ENCODE assay signal across 8 mouse cellular contexts in genomic region chr5:76565321-76565720, GRCm38 (mm10). TPM values are rescaled to one million over a fixed set of nuclear protein-coding genes. Genes with fewer than 3 reads are reported as not detected.
DNase-seq lines count a peak whose midpoint lies in the region; TF ChIP-seq lines count a peak whose summit lies in the region.

No protein-coding gene starts in this region.

- H3K27me3 ChIP-seq in small intestine, adult 2 months (ENCODE audit: control insufficient read depth, insufficient read depth, low read length), result no peaks in the 10 kb centered on the region

- H3K36me3 ChIP-seq in small intestine, adult 2 months (ENCODE audit: control insufficient read depth, insufficient read depth, low read length), result peaks cover 53% of the 10 kb centered on the region

- no peak overlapping the region for H3K4me3 ChIP-seq in small intestine, adult 2 months (ENCODE audit: low read depth, low read length)

- TF ChIP-seq POLR2A in small intestine, adult 2 months (IDR thresholded peaks at IDR 0.05; ENCODE audit: low read depth, low read length), result no peak

- no peak overlapping the region for H3K27ac ChIP-seq in small intestine, adult 2 months (ENCODE audit: insufficient read depth, low read depth, low read length)

- peak; percentile 11 to 18 for DNase-seq in cerebellum, postnatal 36 days
- DNase-seq in cerebellum, adult 11 months, result no peak
- peak; percentile 84 for DNase-seq in 3T3-L1 (ENCODE audit: low read depth, low spot score)
- DNase-seq in adrenal gland, adult (ENCODE audit: inconsistent age in 2 of 2, low spot score in 1 of 2), result peak; percentile 67 to 89
- DNase-seq in fibroblast of lung, adult 2 months (ENCODE audit: low read depth), result peak; percentile 35
- DNase-seq in kidney, postnatal 36 days, result peak; percentile 50 to 81
- peak; percentile 74 for DNase-seq in lung, postnatal 14 days

- WGBS in small intestine, adult 2 months, result 37% methylated on average over 3 of the region's 3 CpGs

- TF ChIP-seq CTCF in small intestine, adult 2 months (IDR thresholded peaks at IDR 0.05; ENCODE audit: extremely low read depth, insufficient read length, insufficient replicate concordance, low read depth, low read length), result peak; percentile 100

- H3K4me1 ChIP-seq in small intestine, adult 2 months (ENCODE audit: control insufficient read depth, insufficient read depth, insufficient read length, low read length), result no peaks in the 10 kb centered on the region

RNA-seq across cellular contexts. Expression of gene Cep135, which starts 23.2 kb away (rescaled TPM):
- 0.13 and 0.39 TPM in 2 replicates for polyA plus RNA-seq in small intestine, adult 2 months (2012; rRNA removed)

RNA-seq across cellular contexts. Expression of gene Exoc1, which starts 36.2 kb away (rescaled TPM):
- 7.1 and 17.9 TPM in 2 replicates for polyA plus RNA-seq in small intestine, adult 2 months (2012; rRNA removed)
